Mouse (Mus musculus) heart, embryonic 15.5 days (tissue): ENCODE data around the gene Akain1. TPM values are rescaled to one million over a fixed set of nuclear protein-coding genes. Genes with fewer than 3 reads are reported as not detected.

Experiments used
- polyA plus RNA-seq: library from polyadenylated mRNA; unstranded; fragments of >200 nt; fragmentation: Nextera tagmentation; extraction: Ambion mirVana; gene quantifications from 2 replicates; pipeline ENCODE4 v1.2.1, GENCODE M21; 2015

Gene Akain1
- polyA plus RNA-seq, 1 experiment from 2014 or later = not detected

Other genes with a start within 250 kb of the Akain1 start
- 13.6 and 14.4 TPM in 2 replicates for gene Zbtb14, start 56.3 kb upstream of the Akain1 start, polyA plus RNA-seq